Mouse (Mus musculus): ENCODE results near the gene Auts2. TPM values are rescaled to one million over a fixed set of nuclear protein-coding genes. Genes with fewer than 3 reads are reported as not detected.

Gene Auts2
- polyA plus RNA-seq, 1 experiment from 2014 or later = 94.8 TPM

- Histone ChIP-seq H3K36me3 (replicated peaks) (no peaks in the 10 kb centered on the region), H3K9me3 (no peaks in the 10 kb centered on the region), H3K4me3 (replicated peaks) (no peak overlapping the region), H3K4me1 (peaks cover 12% of the 10 kb centered on the region), H3K27me3 (no peaks in the 10 kb centered on the region), H3K9ac (no peak overlapping the region), H3K4me2 (no peak overlapping the region), H3K27ac (no peak overlapping the region)
- ATAC-seq (ENCODE audit: low FRiP score) = no peak; the same call in 1 of the 2 replicates
- 59% methylated on average over 11 of the region's 11 CpGs for WGBS
Measured at GRCm38 (mm10) chr5:132249523-132249922, 293.6 kb downstream of the Auts2 start.

GRCm38 (mm10) chr5:132248069-132248468 lies 295.1 kb downstream of the Auts2 start:
- Histone ChIP-seq H3K27ac (no peak overlapping the region), H3K4me1 (peaks cover 12% of the 10 kb centered on the region), H3K4me2 (no peak overlapping the region), H3K36me3 (replicated peaks) (no peaks in the 10 kb centered on the region), H3K27me3 (no peaks in the 10 kb centered on the region), H3K9ac (no peak overlapping the region), H3K9me3 (no peaks in the 10 kb centered on the region), H3K4me3 (replicated peaks) (no peak overlapping the region)
- ATAC-seq (ENCODE audit: low FRiP score) = 0 out of 2 replicates have a peak, but pooled peaks have one; percentile 11
- 75% methylated on average over 7 of the region's 7 CpGs for WGBS

GRCm38 (mm10) chr5:132235460-132235859 lies 307.7 kb downstream of the Auts2 start:
- Histone ChIP-seq H3K36me3 (replicated peaks) (no peaks in the 10 kb centered on the region), H3K4me2 (no peak overlapping the region), H3K27ac (no peak overlapping the region), H3K4me1 (peaks cover 17% of the 10 kb centered on the region), H3K9me3 (no peaks in the 10 kb centered on the region), H3K9ac (no peak overlapping the region), H3K27me3 (peaks cover 4% of the 10 kb centered on the region; the same call in 1 of the 2 replicates), H3K4me3 (replicated peaks) (no peak overlapping the region)
- no peak for ATAC-seq (ENCODE audit: low FRiP score)
- 77% methylated on average over 5 of the region's 5 CpGs for WGBS

GRCm38 (mm10) chr5:132234471-132234870 lies 308.7 kb downstream of the Auts2 start:
- WGBS = 74% methylated on average over 7 of the region's 7 CpGs
- Histone ChIP-seq H3K4me2 (no peak overlapping the region), H3K9me3 (no peaks in the 10 kb centered on the region), H3K4me3 (replicated peaks) (no peak overlapping the region), H3K27me3 (peaks cover 4% of the 10 kb centered on the region; the same call in 1 of the 2 replicates), H3K4me1 (peaks cover 27% of the 10 kb centered on the region), H3K36me3 (replicated peaks) (no peaks in the 10 kb centered on the region), H3K27ac (no peak overlapping the region), H3K9ac (no peak overlapping the region)
- ATAC-seq (ENCODE audit: low FRiP score) = no peak

GRCm38 (mm10) chr5:132231280-132232047 lies 311.7 kb downstream of the Auts2 start:
- Histone ChIP-seq H3K4me3 (replicated peaks) (no peak overlapping the region), H3K4me2 (0 out of 2 replicates have a peak overlapping the region, but pooled peaks have one; percentile 4), H3K36me3 (replicated peaks) (no peaks in the 10 kb centered on the region), H3K9me3 (no peaks in the 10 kb centered on the region), H3K9ac (no peak overlapping the region), H3K27me3 (peaks cover 17% of the 10 kb centered on the region), H3K27ac (peak overlapping the region; percentile 50; the same call in 1 of the 2 replicates), H3K4me1 (peaks cover 36% of the 10 kb centered on the region)
- peak; percentile 69 for ATAC-seq (ENCODE audit: low FRiP score)
- WGBS = 26% methylated on average over 10 of the region's 10 CpGs

GRCm38 (mm10) chr5:132229644-132230357 lies 313.3 kb downstream of the Auts2 start:
- H3K4me2 ChIP-seq = peak overlapping the region; percentile 6
- 6% methylated on average over 8 of the region's 8 CpGs for WGBS
- no peaks in the 10 kb centered on the region for H3K36me3 ChIP-seq (replicated peaks)
- H3K27ac ChIP-seq = peak overlapping the region; percentile 69
- H3K9me3 ChIP-seq = no peaks in the 10 kb centered on the region
- peak; percentile 92 for ATAC-seq (ENCODE audit: low FRiP score)
- no peak overlapping the region for H3K4me3 ChIP-seq (replicated peaks)
- no peak overlapping the region for H3K9ac ChIP-seq
- peaks cover 18% of the 10 kb centered on the region for H3K27me3 ChIP-seq
- H3K4me1 ChIP-seq = peaks cover 39% of the 10 kb centered on the region

- 32% methylated on average over 1 of the region's 1 CpGs for WGBS
- Histone ChIP-seq H3K9me3 (no peaks in the 10 kb centered on the region), H3K9ac (no peak overlapping the region), H3K4me2 (peak overlapping the region; percentile 6; the same call in 1 of the 2 replicates), H3K4me1 (peaks cover 40% of the 10 kb centered on the region), H3K4me3 (replicated peaks) (no peak overlapping the region), H3K36me3 (replicated peaks) (no peaks in the 10 kb centered on the region), H3K27me3 (peaks cover 18% of the 10 kb centered on the region), H3K27ac (peak overlapping the region; percentile 59; the same call in 1 of the 2 replicates)
- no peak for ATAC-seq (ENCODE audit: low FRiP score)
Measured at GRCm38 (mm10) chr5:132229023-132229422, 314.1 kb downstream of the Auts2 start.

GRCm38 (mm10) chr5:132220376-132220930 lies 322.7 kb downstream of the Auts2 start:
- no peak overlapping the region for H3K4me2 ChIP-seq
- 86% methylated on average over 12 of the region's 12 CpGs for WGBS
- ATAC-seq (ENCODE audit: low FRiP score) = no peak
- H3K9me3 ChIP-seq = no peaks in the 10 kb centered on the region
- H3K9ac ChIP-seq = no peak overlapping the region
- H3K4me1 ChIP-seq = peaks cover 18% of the 10 kb centered on the region; the same call in 1 of the 2 replicates
- no peaks in the 10 kb centered on the region for H3K36me3 ChIP-seq (replicated peaks)
- no peak overlapping the region for H3K27ac ChIP-seq
- H3K4me3 ChIP-seq (replicated peaks) = no peak overlapping the region
- no peaks in the 10 kb centered on the region for H3K27me3 ChIP-seq

GRCm38 (mm10) chr5:132216143-132216542 lies 327.0 kb downstream of the Auts2 start:
- H3K4me2 ChIP-seq = no peak overlapping the region
- WGBS = 95% methylated on average over 2 of the region's 2 CpGs

GRCm38 (mm10) chr5:132212446-132212845 lies 330.7 kb downstream of the Auts2 start:
- no peaks in the 10 kb centered on the region for H3K36me3 ChIP-seq (replicated peaks)
- peaks cover 20% of the 10 kb centered on the region for H3K4me1 ChIP-seq
- no peaks in the 10 kb centered on the region for H3K9me3 ChIP-seq
- H3K4me3 ChIP-seq (replicated peaks) = no peak overlapping the region
- H3K9ac ChIP-seq = no peak overlapping the region
- WGBS = 89% methylated on average over 2 of the region's 2 CpGs
- H3K27me3 ChIP-seq = no peaks in the 10 kb centered on the region; the same call in 1 of the 2 replicates
- no peak overlapping the region for H3K27ac ChIP-seq
- no peak overlapping the region for H3K4me2 ChIP-seq
- ATAC-seq (ENCODE audit: low FRiP score) = no peak

More at GRCm38 (mm10) chr5:132216143-132216542, 327.0 kb downstream of the Auts2 start:
- no peak overlapping the region for H3K9ac ChIP-seq
- H3K4me1 ChIP-seq = peaks cover 20% of the 10 kb centered on the region
- H3K27ac ChIP-seq = no peak overlapping the region
- no peaks in the 10 kb centered on the region; the same call in 1 of the 2 replicates for H3K27me3 ChIP-seq
- H3K4me3 ChIP-seq (replicated peaks) = no peak overlapping the region
- no peaks in the 10 kb centered on the region for H3K36me3 ChIP-seq (replicated peaks)
- H3K9me3 ChIP-seq = no peaks in the 10 kb centered on the region
- ATAC-seq (ENCODE audit: low FRiP score) = no peak

GRCm38 (mm10) chr5:132209694-132210093 lies 333.4 kb downstream of the Auts2 start:
- Histone ChIP-seq H3K9me3 (no peaks in the 10 kb centered on the region), H3K4me1 (peaks cover 23% of the 10 kb centered on the region), H3K4me2 (no peak overlapping the region), H3K27ac (no peak overlapping the region), H3K36me3 (replicated peaks) (no peaks in the 10 kb centered on the region), H3K4me3 (replicated peaks) (no peak overlapping the region), H3K27me3 (no peaks in the 10 kb centered on the region; the same call in 1 of the 2 replicates), H3K9ac (no peak overlapping the region)
- no peak for ATAC-seq (ENCODE audit: low FRiP score)

- H3K9me3 ChIP-seq = no peaks in the 10 kb centered on the region
- no peak overlapping the region for H3K4me2 ChIP-seq
- no peaks in the 10 kb centered on the region for H3K36me3 ChIP-seq (replicated peaks)
- H3K27ac ChIP-seq = no peak overlapping the region
- no peak overlapping the region for H3K4me3 ChIP-seq (replicated peaks)
- 96% methylated on average over 1 of the region's 1 CpGs for WGBS
- ATAC-seq (ENCODE audit: low FRiP score) = no peak
- no peak overlapping the region for H3K9ac ChIP-seq
- H3K27me3 ChIP-seq = no peaks in the 10 kb centered on the region
- peaks cover 35% of the 10 kb centered on the region for H3K4me1 ChIP-seq
Measured at GRCm38 (mm10) chr5:132206220-132206619, 336.9 kb downstream of the Auts2 start.

Measured in forebrain, embryonic 12.5 days (tissue).